Mouse (Mus musculus) C2C12 (cell line): ENCODE data around the gene Plekhb1. TPM values are rescaled to one million over a fixed set of nuclear protein-coding genes. Genes with fewer than 3 reads are reported as not detected.

Source experiments
- H3K27me3 ChIP-seq: one replicate; pipeline ENCODE4 v1.6.1; 2011; ENCODE audit not compliant: control insufficient read depth, insufficient read depth, insufficient read length
- H3K36me3 ChIP-seq: one replicate; pipeline ENCODE4 v1.6.1; 2011; ENCODE audit not compliant: control insufficient read depth, insufficient read depth
- H3K4me3 ChIP-seq: one replicate; pipeline ENCODE4 v1.5.1; 2011; ENCODE audit warnings: mild to moderate bottlenecking, control low read depth; ENCODE audit not compliant: poor library complexity, insufficient read depth, severe bottlenecking
- H3K79me2 ChIP-seq: one replicate; pipeline ENCODE4 v1.6.1; 2011; ENCODE audit not compliant: control insufficient read depth, insufficient read depth
- H3K79me3 ChIP-seq: one replicate; pipeline ENCODE4 v1.6.1; 2011; ENCODE audit warnings: low read depth, control low read depth
- H3ac ChIP-seq: one replicate; pipeline ENCODE3; 2011; ENCODE audit warnings: low read depth; ENCODE audit not compliant: control insufficient read depth, insufficient read length
- CEBPB ChIP-seq: IDR thresholded peaks from one replicate; pipeline ENCODE4 v1.6.1; 2011; ENCODE audit warnings: low read depth, mild to moderate bottlenecking, control low read depth, moderate library complexity
- CTCF ChIP-seq: IDR thresholded peaks from one replicate; pipeline ENCODE4 v1.5.1; 2011; ENCODE audit not compliant: control insufficient read depth, insufficient read depth, insufficient read length
- FOSL1 ChIP-seq: IDR thresholded peaks from one replicate; pipeline ENCODE4 v1.8.0; 2011; ENCODE audit warnings: mild to moderate bottlenecking, low read length; ENCODE audit not compliant: poor library complexity, insufficient read depth, severe bottlenecking
- MAX ChIP-seq: IDR thresholded peaks from one replicate; pipeline ENCODE4 v1.6.1; 2011; ENCODE audit warnings: mild to moderate bottlenecking, control low read depth
- MYOD1 ChIP-seq: IDR thresholded peaks from one replicate; pipeline ENCODE4 v1.6.1; 2011; ENCODE audit warnings: low read depth; ENCODE audit not compliant: control insufficient read depth, insufficient read length
- MYOG ChIP-seq: IDR thresholded peaks from one replicate; pipeline ENCODE4 v1.6.1; 2011; ENCODE audit not compliant: control insufficient read depth, insufficient read length; ENCODE audit errors: extremely low read depth
- USF1 ChIP-seq: IDR thresholded peaks from one replicate; pipeline ENCODE4 v1.6.1; 2011; ENCODE audit warnings: low read depth, mild to moderate bottlenecking, control low read depth, moderate library complexity
- polyA plus RNA-seq: library from polyadenylated mRNA; unstranded; fragments of >200 nt; fragmentation: generic; extraction: Trizol; gene quantifications from one replicate; pipeline ENCODE4 v1.2.1, GENCODE M21; 2012; ENCODE audit warnings: missing spikeins

Plekhb1 gene
- polyA plus RNA-seq, 1 experiment = 0.94 TPM

DNA sequence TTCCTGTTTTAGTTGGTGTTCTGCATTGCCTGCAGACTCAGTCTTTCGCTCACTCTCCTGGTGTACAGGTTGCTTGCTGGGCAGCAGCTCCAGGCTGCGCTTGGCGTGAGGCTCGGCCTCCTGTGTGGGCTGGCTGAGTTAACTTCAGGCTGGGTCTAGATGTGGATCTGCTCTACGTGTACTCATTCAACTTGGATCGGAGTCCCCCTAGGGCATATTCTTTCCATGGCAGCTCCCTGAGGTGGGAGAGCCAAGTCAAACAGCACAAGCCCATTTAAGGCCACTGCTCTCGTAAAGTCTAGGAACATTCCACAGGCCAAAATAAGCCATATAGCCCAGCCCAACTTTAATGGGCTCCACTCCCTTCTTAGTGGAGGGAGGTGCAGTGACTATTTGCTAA lies 26.3 kb upstream of the Plekhb1 start:
- H3K27me3 ChIP-seq = no peaks in the 10 kb centered on the region
- no peak overlapping the region for H3ac ChIP-seq

DNA sequence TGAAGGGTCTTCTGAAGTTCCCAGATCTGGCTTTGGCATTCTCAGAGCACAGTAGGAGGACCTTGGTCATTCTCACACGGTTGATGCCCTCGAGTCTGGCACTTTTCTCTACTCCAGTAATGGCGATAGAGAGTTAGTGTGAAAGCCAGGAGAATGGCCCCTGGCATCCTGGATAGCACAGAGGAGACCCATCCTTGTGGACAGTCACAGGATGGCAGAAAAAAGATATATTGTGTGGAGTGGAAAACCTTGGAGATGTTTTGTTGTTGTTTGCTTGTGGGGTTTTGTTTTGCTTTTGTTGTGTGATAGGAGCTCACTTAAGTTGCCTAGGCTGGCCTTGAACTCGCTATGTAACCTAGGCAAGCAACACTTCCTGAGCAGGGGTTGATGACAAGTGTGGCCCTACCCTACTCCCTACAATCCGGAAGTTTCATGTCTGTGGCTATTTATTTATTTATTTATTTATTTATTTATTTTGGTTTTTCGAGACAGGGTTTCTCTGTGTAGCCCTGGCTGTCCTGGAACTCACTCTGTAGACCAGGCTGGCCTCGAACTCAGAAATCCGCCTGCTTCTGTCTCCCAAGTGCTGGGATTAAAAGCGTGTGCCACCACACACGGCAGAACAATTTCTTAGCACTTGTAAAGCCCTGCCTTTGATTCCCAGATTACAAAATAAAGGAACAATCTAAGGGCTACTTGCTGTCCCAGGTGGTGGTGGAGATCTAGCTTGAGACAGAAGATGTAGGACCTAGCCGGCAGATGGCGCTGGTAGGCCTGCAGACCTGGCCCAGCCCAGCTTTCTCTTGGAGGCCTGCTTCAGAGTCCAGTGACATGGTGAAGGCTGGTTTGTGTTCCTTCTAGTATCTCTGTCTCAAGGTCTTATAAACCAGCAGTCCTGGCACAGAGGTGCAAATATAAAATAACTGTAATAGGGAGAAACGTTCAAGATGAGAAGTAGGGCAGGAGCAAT lies 23.1 kb upstream of the Plekhb1 start:
- H3ac ChIP-seq = no peak overlapping the region
- H3K36me3 ChIP-seq = no peaks in the 10 kb centered on the region
- TF ChIP-seq MYOG (no peak), CTCF (no peak), CEBPB (no peak), MAX (no peak), FOSL1 (no peak), MYOD1 (no peak), USF1 (no peak)
- H3K79me2 ChIP-seq = no peaks in the 10 kb centered on the region
- H3K79me3 ChIP-seq = no peaks in the 10 kb centered on the region
- no peaks in the 10 kb centered on the region for H3K27me3 ChIP-seq
- no peak overlapping the region for H3K4me3 ChIP-seq

More for the DNA sequence above, 26.3 kb upstream of the Plekhb1 start:
- no peaks in the 10 kb centered on the region for H3K79me3 ChIP-seq
- H3K36me3 ChIP-seq = no peaks in the 10 kb centered on the region
- no peak for TF ChIP-seq FOSL1
- TF ChIP-seq MYOG = no peak
- no peak for TF ChIP-seq CTCF
- no peak for TF ChIP-seq USF1
- no peak for TF ChIP-seq CEBPB
- no peak for TF ChIP-seq MYOD1
- TF ChIP-seq MAX = no peak
- H3K79me2 ChIP-seq = no peaks in the 10 kb centered on the region
- H3K4me3 ChIP-seq = no peak overlapping the region

- H3ac ChIP-seq = no peak overlapping the region
- no peak for TF ChIP-seq MAX
- TF ChIP-seq CTCF = peak; percentile 13
- H3K4me3 ChIP-seq = no peak overlapping the region
- no peaks in the 10 kb centered on the region for H3K79me2 ChIP-seq
- H3K27me3 ChIP-seq = no peaks in the 10 kb centered on the region
- H3K36me3 ChIP-seq = no peaks in the 10 kb centered on the region
- no peaks in the 10 kb centered on the region for H3K79me3 ChIP-seq
These were observed 22.3 kb upstream of the Plekhb1 start for GRCm38 (mm10) chr7:100684538-100684937.

DNA sequence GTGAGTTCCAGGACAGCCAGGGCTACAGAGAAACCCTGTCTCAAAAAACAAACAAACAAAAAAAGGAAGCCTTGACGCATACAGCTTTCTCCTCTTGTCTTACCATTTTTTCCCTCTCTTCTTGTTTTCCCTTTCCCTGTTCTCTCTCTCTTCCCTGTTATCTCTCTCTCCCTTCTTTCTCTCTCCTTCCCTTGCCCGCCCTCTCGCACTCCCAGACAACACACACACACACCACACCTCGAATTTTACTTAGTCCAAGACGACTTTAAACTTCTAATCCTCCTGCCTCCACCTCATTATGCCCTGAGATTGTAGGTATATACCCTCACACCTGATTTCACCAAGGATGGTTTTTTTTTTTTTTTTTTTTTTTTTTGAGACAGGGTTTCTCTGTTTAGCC lies 21.9 kb upstream of the Plekhb1 start:
- no peak for TF ChIP-seq FOSL1
- TF ChIP-seq CTCF = no peak
- TF ChIP-seq MAX = no peak
- TF ChIP-seq MYOG = no peak
- TF ChIP-seq USF1 = no peak
- TF ChIP-seq CEBPB = no peak
- TF ChIP-seq MYOD1 = no peak
- H3K36me3 ChIP-seq = no peaks in the 10 kb centered on the region
- H3K4me3 ChIP-seq = no peak overlapping the region
- no peaks in the 10 kb centered on the region for H3K79me2 ChIP-seq
- H3ac ChIP-seq = no peak overlapping the region
- H3K27me3 ChIP-seq = no peaks in the 10 kb centered on the region
- no peaks in the 10 kb centered on the region for H3K79me3 ChIP-seq

GRCm38 (mm10) chr7:100683241-100683640 lies 21.0 kb upstream of the Plekhb1 start:
- Histone ChIP-seq H3ac (no peak overlapping the region), H3K79me3 (no peaks in the 10 kb centered on the region), H3K4me3 (no peak overlapping the region), H3K79me2 (no peaks in the 10 kb centered on the region), H3K36me3 (no peaks in the 10 kb centered on the region), H3K27me3 (no peaks in the 10 kb centered on the region)
- no peak for TF ChIP-seq MYOD1
- no peak for TF ChIP-seq CTCF
- no peak for TF ChIP-seq FOSL1
- TF ChIP-seq CEBPB = no peak
- no peak for TF ChIP-seq USF1
- TF ChIP-seq MYOG = no peak
- no peak for TF ChIP-seq MAX

- TF ChIP-seq USF1 (no peak), CEBPB (no peak), MAX (no peak), MYOG (no peak), CTCF (no peak), FOSL1 (no peak), MYOD1 (no peak)
- no peaks in the 10 kb centered on the region for H3K36me3 ChIP-seq
- no peak overlapping the region for H3K4me3 ChIP-seq
- no peak overlapping the region for H3ac ChIP-seq
- H3K79me3 ChIP-seq = no peaks in the 10 kb centered on the region
- no peaks in the 10 kb centered on the region for H3K79me2 ChIP-seq
- H3K27me3 ChIP-seq = no peaks in the 10 kb centered on the region
These were observed 18.9 kb upstream of the Plekhb1 start for GRCm38 (mm10) chr7:100681132-100681531.
